Mouse (Mus musculus) right cerebral cortex, postnatal 36 days (tissue): ENCODE data around the gene Scaper.

Experiments used
- DNase-seq, 2 experiments: peaks; one replicate each; pipeline ENCODE4 v3.0.0; 2022; ENCODE audit warnings: low spot score in 2 of 2, mixed read lengths in 1 of 2

The Scaper gene

DNA sequence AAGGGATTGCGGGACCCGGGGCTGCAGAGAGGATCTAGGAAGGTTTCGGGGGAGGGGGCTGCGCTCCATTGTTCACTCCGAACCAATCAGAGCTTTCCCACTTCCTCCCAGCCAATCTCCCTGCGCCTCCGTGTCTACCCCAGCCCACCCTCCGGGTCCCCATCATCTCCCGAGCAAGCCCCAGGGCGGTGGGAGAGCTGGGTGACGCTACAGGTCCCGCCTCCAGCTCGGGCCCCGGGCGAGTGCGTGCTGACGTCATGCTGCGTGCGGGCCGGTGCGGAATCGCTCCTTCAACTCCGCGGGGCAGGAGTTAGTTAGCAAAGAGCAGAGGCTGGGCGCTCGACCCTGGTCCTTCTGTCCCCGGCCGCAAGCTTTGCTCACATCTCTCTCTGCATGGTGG is 397.0 kb downstream of the Scaper start:
- DNase-seq = no peak

- DNase-seq = no peak
Measured at GRCm38 (mm10) chr9:55540391-55540770, 397.5 kb downstream of the Scaper start.

DNA sequence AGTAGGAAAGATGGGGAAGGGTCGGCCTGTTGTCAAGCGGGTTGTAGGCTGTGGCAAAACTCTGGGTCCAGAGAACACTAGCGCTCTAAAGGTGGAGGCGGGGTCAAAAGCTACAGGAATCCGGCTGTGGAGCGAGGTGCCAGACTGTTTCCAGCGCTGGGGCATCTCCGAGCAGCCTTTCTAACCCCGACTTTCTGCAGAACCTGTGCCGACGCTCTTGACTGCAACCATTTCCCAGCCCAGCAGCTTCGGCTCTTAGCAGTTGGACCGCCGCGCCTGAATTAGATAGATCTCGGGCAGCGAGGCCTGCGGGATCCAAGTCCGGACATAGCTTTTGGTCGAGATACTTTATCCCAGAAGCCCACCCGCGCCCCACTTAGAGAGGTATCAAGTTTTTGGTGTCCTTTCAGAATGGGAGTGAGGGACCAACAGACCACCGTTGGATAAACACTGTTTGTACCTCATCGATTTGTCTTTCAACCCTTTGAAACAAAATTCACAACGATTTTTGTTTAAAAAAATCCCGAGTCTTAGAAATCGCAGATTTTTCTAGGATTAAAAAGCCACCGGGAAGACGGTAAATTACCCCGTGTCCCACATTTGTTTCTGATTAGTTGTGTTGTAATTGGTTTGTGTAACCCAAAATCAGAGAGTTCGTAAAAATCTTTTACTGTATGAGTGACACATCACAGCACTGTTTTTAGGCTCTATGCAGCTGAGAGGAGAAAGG is 398.1 kb downstream of the Scaper start:
- no peak for DNase-seq

DNA sequence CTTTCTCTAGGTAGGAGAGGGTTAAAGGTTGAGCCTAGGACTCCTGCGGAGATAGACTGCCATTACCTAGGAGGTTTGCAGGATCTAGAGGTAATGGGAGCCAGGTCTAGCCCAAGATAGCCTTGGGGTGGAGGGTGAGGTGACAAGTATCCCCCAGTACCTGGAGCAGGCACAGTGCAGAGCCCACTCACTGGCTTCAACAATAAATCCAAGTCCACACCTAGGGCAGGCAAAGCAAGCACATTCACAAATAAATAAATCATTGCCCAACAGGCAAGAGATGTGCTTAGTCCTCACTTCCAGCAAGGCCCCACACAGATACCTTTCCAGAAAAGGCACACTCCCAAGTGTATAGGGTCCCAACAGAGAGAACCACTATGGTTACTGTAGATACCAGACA is 398.9 kb downstream of the Scaper start:
- no peak for DNase-seq

- no peak for DNase-seq
Measured at GRCm38 (mm10) chr9:55538377-55538776, 399.5 kb downstream of the Scaper start, which contains the start of gene Isl2. TSS of gene Isl2 (plus strand) at chr9:55538672.

DNA sequence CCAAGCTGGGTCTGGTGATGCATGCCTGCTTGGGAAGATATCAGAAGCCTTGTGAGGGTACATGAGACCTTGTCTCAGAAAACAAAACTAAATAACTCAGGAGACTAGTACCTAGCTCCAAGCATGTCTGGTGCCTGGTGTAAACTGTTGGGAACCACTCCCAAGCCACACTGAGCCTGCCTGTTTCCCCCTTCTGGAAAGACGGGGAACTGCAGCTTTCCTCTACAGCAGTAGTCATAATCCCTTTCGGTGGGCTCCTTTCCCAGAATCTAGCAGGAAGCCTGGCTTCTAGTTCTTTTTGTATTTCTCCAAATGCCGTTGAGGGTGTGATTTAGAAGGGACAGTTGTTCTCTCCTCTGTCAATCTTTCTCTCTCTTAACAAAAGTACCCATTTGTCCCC is 402.0 kb downstream of the Scaper start:
- DNase-seq = no peak

DNA sequence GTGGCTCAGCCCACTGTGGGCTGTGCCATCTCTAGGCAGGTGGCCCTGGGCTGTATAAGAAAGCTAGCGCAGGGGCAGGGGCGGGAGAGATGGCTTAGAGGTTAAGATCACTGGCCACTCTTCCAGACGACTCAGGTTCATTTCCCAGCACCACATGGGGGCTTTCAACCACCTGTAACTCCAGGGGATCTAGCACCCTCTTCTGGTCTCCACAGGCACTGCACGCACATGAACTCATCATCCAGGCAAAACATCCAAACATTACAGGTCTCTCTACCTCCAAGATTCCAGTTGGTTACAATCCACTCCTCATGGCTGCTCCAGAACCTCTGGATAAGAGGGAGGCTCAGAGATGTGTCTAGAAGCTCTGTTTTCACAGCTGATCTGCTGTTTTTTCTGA is 412.2 kb downstream of the Scaper start:
- no peak for DNase-seq

DNA sequence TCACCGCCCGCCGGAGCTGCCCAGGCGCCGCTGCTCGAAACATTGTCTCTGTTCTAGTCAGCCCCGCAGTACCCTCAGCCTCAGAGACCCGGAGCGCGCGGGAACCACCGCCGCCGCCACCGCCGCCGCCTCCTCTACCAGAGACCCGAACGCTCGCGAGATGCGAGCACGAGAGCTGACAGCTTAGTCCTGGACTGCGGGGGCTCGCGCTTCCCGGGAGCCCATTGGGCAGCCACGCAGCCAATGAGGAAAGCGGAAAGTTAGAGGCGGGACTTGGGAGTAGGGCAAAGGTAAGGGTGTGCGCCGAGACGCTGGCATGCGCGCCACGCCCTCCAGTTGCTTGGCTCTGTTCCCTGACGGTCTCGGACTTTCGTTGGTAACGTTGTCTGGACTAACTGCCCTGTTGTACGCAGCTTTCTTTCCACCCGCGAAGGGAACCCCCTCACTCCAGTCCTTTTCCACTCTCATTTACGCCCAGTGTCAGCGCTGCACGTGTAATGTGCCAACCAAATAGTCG is 425.8 kb downstream of the Scaper start, which contains the start of gene Etfa:
Etfa (minus strand) TSS at position 217 of the 517 bp plus-strand sequence.
- DNase-seq = peak; percentile 90 to 95

DNA sequence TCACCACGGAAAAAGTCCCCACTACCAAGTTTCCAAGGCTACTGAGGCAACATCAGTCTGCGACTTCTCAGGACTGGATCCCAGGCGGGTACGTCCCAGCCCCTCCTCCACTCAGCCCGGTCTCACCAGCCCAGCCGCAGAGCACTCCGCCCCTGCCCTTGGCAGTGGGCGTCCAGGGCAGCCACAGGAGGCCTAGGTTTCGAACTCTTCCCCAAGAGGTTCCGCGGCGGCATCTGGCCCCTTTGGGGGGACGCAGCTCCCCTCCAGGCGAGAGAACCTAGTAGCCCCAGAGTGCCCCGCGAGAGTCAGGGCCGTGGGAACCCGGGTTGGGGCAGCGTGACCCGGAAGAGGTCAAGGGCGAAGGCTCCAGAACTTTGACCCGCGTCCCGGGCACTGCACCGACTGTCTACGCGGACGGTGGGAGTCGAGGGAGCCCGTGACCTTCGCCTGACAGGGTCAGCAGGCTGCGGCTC is 426.4 kb downstream of the Scaper start:
- DNase-seq = peak in 1 of 2 experiments; percentile 13

GRCm38 (mm10) chr9:55510651-55511235 is 427.2 kb downstream of the Scaper start:
- DNase-seq = no peak

- no peak for DNase-seq
Measured at GRCm38 (mm10) chr9:55509731-55510130, 428.2 kb downstream of the Scaper start.

GRCm38 (mm10) chr9:55508701-55509100 is 429.2 kb downstream of the Scaper start:
- no peak for DNase-seq

DNA sequence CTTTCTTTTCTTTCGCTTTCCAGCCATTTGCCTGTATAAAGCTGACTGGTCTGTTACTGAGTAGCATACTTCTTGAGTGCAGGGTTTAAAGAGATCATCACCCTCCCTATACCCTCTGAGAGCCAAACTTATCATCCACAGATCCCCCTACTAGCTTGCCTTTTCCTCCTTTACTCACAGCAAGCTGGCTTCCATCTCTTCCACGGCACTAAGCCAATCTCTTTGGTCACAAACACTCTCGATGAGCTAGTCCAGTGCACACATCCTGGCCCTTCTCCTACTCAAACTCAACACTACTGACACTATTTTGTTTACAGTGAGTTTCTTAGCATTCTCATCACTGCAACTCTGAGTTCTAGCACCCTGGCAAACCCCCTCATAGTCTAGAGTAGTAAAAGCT is 430.0 kb downstream of the Scaper start:
- DNase-seq = no peak
